In genomic region chr17:37046312-37047112, GRCm38 (mm10) we compare ENCODE assay signal across 9 mouse cellular contexts. TPM values are rescaled to one million over a fixed set of nuclear protein-coding genes. Genes with fewer than 3 reads are reported as not detected.
DNase-seq lines count a peak whose midpoint lies in the region; ATAC-seq and TF ChIP-seq lines count a peak whose summit lies in the region.
"Had no signal": no experiment of that assay in that cellular context is flagged by ENCODE, and none has a peak within 500 bp of the region (broad histone marks: within the 10 kb centered on the region; RNA-seq: fewer than 3 reads in every experiment).

No protein-coding gene starts in this region.

- TF ChIP-seq CTCF in testis, adult 2 months (IDR thresholded peaks at IDR 0.05; ENCODE audit: control insufficient read depth, insufficient read depth, insufficient replicate concordance, low read depth, low read length), result no peak

- 1% methylated on average over 42 of the region's 58 CpGs for WGBS in intestine, embryonic 16.5 days
- under 1% methylated on average over 52 of the region's 58 CpGs for WGBS in limb, embryonic 12.5 days
- under 1% methylated on average over 48 of the region's 58 CpGs for WGBS in midbrain, embryonic 12.5 days

- H3K27me3 ChIP-seq in intestine, embryonic 16.5 days (replicated peaks; ENCODE audit: control insufficient read depth, insufficient read depth, low read length), result no peaks in the 10 kb centered on the region
- H3K27me3 ChIP-seq in limb, embryonic 12.5 days, result peaks cover 12% of the 10 kb centered on the region
- H3K27me3 ChIP-seq in midbrain, embryonic 12.5 days, result peaks cover 18% of the 10 kb centered on the region
- H3K27me3 ChIP-seq in testis, adult 2 months (ENCODE audit: control insufficient read depth, insufficient read depth, low read length), result no peaks in the 10 kb centered on the region; the same call in 1 of the 2 replicates

- peaks cover 24% of the 10 kb centered on the region for H3K4me1 ChIP-seq in intestine, embryonic 16.5 days (ENCODE audit: control insufficient read depth, insufficient read depth, low read length)
- peaks cover 43% of the 10 kb centered on the region for H3K4me1 ChIP-seq in limb, embryonic 12.5 days (replicated peaks)
- peaks cover 47% of the 10 kb centered on the region for H3K4me1 ChIP-seq in midbrain, embryonic 12.5 days
- peaks cover 23% of the 10 kb centered on the region for H3K4me1 ChIP-seq in testis, adult 2 months (ENCODE audit: control insufficient read depth, insufficient read depth, low read length)

- H3K36me3 ChIP-seq in intestine, embryonic 16.5 days (ENCODE audit: control insufficient read depth, insufficient read depth, low read length), result no peaks in the 10 kb centered on the region
- no peaks in the 10 kb centered on the region for H3K36me3 ChIP-seq in limb, embryonic 12.5 days
- no peaks in the 10 kb centered on the region for H3K36me3 ChIP-seq in midbrain, embryonic 12.5 days
- no peaks in the 10 kb centered on the region for H3K36me3 ChIP-seq in testis, adult 2 months (ENCODE audit: control insufficient read depth, insufficient read depth, low read length)

- H3K4me3 ChIP-seq in intestine, embryonic 16.5 days (ENCODE audit: low read length), result peak overlapping the region; percentile 83
- H3K4me3 ChIP-seq in limb, embryonic 12.5 days (replicated peaks), result peak overlapping the region; percentile 82
- H3K4me3 ChIP-seq in midbrain, embryonic 12.5 days, result peak overlapping the region; percentile 86
- peak overlapping the region; percentile 79 for H3K4me3 ChIP-seq in testis, adult 2 months (ENCODE audit: control insufficient read depth, low read depth, low read length)

- H3K4me2 ChIP-seq in intestine, embryonic 16.5 days (ENCODE audit: low read depth, low read length), result peak overlapping the region; percentile 95
- H3K4me2 ChIP-seq in limb, embryonic 12.5 days, result peak overlapping the region; percentile 91
- peak overlapping the region; percentile 94 for H3K4me2 ChIP-seq in midbrain, embryonic 12.5 days (replicated peaks)

- H3K9ac ChIP-seq in intestine, embryonic 16.5 days (ENCODE audit: low read depth, low read length), result peak overlapping the region; percentile 90
- peak overlapping the region; percentile 96 for H3K9ac ChIP-seq in limb, embryonic 12.5 days (replicated peaks)
- peak overlapping the region; percentile 96 for H3K9ac ChIP-seq in midbrain, embryonic 12.5 days (replicated peaks)

- peak overlapping the region; percentile 71 for H3K27ac ChIP-seq in intestine, embryonic 16.5 days (ENCODE audit: low read length)
- H3K27ac ChIP-seq in limb, embryonic 12.5 days, result peak overlapping the region; percentile 88
- peak overlapping the region; percentile 94 for H3K27ac ChIP-seq in midbrain, embryonic 12.5 days (replicated peaks)
- H3K27ac ChIP-seq in testis, adult 2 months (ENCODE audit: control insufficient read depth, insufficient read depth, low read depth, low read length), result no peak overlapping the region

- intact Hi-C loops in gastrocnemius, postnatal 14 days (cut with DNase I; ENCODE audit: low total_unique reads), result no loop called here

- no peaks in the 10 kb centered on the region for H3K9me3 ChIP-seq in intestine, embryonic 16.5 days (ENCODE audit: control insufficient read depth, low read length)
- H3K9me3 ChIP-seq in limb, embryonic 12.5 days, result no peaks in the 10 kb centered on the region
- no peaks in the 10 kb centered on the region for H3K9me3 ChIP-seq in midbrain, embryonic 12.5 days

- TF ChIP-seq POLR2A in testis, adult 2 months (IDR thresholded peaks at IDR 0.05; ENCODE audit: control insufficient read depth, low read depth, low read length), result no peak

- peak; percentile 69 for DNase-seq in right cerebral cortex, adult 18-20 months
- no peak for DNase-seq in right cerebral cortex, postnatal 36 days (ENCODE audit: low spot score in 2 of 2)
- DNase-seq in cerebellum, postnatal 36 days, result peak; percentile 61 to 74
- peak; percentile 67 for DNase-seq in gastrocnemius, postnatal 14 days

- peak; percentile 68 for ATAC-seq in intestine, embryonic 16.5 days
- ATAC-seq in limb, embryonic 12.5 days (ENCODE audit: insufficient number of reproducible peaks, insufficient read depth, low FRiP score, low TSS enrichment, low read depth), result peak; percentile 59
- peak; percentile 45 for ATAC-seq in midbrain, embryonic 12.5 days (ENCODE audit: low FRiP score, low read depth)

RNA-seq across cellular contexts. Expression of gene Gabbr1, which starts 0.7 kb away (rescaled TPM):
- 10 to 100 TPM in 1 of 2 experiments, 1 to 10 TPM in 1; 9.8 to 10.3 TPM for total RNA-seq in gastrocnemius, postnatal 14 days (2021)
- polyA plus RNA-seq in intestine, embryonic 16.5 days (2015; fragmentation: Nextera tagmentation; extraction: Ambion mirVana), result 5.4 and 6.2 TPM in 2 replicates
- 18.0 and 18.1 TPM in 2 replicates for polyA plus RNA-seq in limb, embryonic 12.5 days (2016; fragmentation: Nextera tagmentation; extraction: Ambion mirVana)
- polyA plus RNA-seq in midbrain, embryonic 12.5 days (2016; fragmentation: Nextera tagmentation; extraction: Ambion mirVana), result 33.4 and 35.9 TPM in 2 replicates
- polyA plus RNA-seq in testis, adult 2 months (2012; rRNA removed), result 11.4 and 12.3 TPM in 2 replicates

RNA-seq across cellular contexts. Expression of gene Mog, which starts 23.3 kb away (rescaled TPM):
- not detected for total RNA-seq in gastrocnemius, postnatal 14 days (2021)
- polyA plus RNA-seq in intestine, embryonic 16.5 days (2015; fragmentation: Nextera tagmentation; extraction: Ambion mirVana), result not detected in 2 replicates
- polyA plus RNA-seq in limb, embryonic 12.5 days (2016; fragmentation: Nextera tagmentation; extraction: Ambion mirVana), result 0.24 TPM in 1 of 2 replicates, not detected in the other
- polyA plus RNA-seq in midbrain, embryonic 12.5 days (2016; fragmentation: Nextera tagmentation; extraction: Ambion mirVana), result 0.68 and 0.96 TPM in 2 replicates
- polyA plus RNA-seq in testis, adult 2 months (2012; rRNA removed), result 0.05 TPM in 1 of 2 replicates, not detected in the other
- total RNA-seq: adrenal gland, postnatal 4 days had no signal

RNA-seq across cellular contexts. Expression of gene Olfr90, which starts 41.8 kb away (rescaled TPM):
- not detected for total RNA-seq in gastrocnemius, postnatal 14 days (2021)
- polyA plus RNA-seq in intestine, embryonic 16.5 days (2015; fragmentation: Nextera tagmentation; extraction: Ambion mirVana), result not detected in 2 replicates
- polyA plus RNA-seq in limb, embryonic 12.5 days (2016; fragmentation: Nextera tagmentation; extraction: Ambion mirVana), result 0.08 TPM in 1 of 2 replicates, not detected in the other
- polyA plus RNA-seq in midbrain, embryonic 12.5 days (2016; fragmentation: Nextera tagmentation; extraction: Ambion mirVana), result 0.14 TPM in 1 of 2 replicates, not detected in the other
- not detected in 2 replicates for polyA plus RNA-seq in testis, adult 2 months (2012; rRNA removed)

RNA-seq across cellular contexts. Expression of gene Zfp57, which starts 45.5 kb away (rescaled TPM):
- 1 to 10 TPM in 1 of 2 experiments, under 1 TPM in 1; 0.74 to 1.5 TPM for total RNA-seq in gastrocnemius, postnatal 14 days (2021)
- 41.3 and 43.2 TPM in 2 replicates for polyA plus RNA-seq in intestine, embryonic 16.5 days (2015; fragmentation: Nextera tagmentation; extraction: Ambion mirVana)
- polyA plus RNA-seq in limb, embryonic 12.5 days (2016; fragmentation: Nextera tagmentation; extraction: Ambion mirVana), result 124 and 130 TPM in 2 replicates
- polyA plus RNA-seq in midbrain, embryonic 12.5 days (2016; fragmentation: Nextera tagmentation; extraction: Ambion mirVana), result 175 and 190 TPM in 2 replicates
- 16.0 and 16.5 TPM in 2 replicates for polyA plus RNA-seq in testis, adult 2 months (2012; rRNA removed)

RNA-seq across cellular contexts. Expression of gene Olfr91, which starts 51.6 kb away (rescaled TPM):
- not detected for total RNA-seq in gastrocnemius, postnatal 14 days (2021)
- polyA plus RNA-seq in intestine, embryonic 16.5 days (2015; fragmentation: Nextera tagmentation; extraction: Ambion mirVana), result not detected in 2 replicates
- not detected in 2 replicates for polyA plus RNA-seq in limb, embryonic 12.5 days (2016; fragmentation: Nextera tagmentation; extraction: Ambion mirVana)
- not detected in 2 replicates for polyA plus RNA-seq in midbrain, embryonic 12.5 days (2016; fragmentation: Nextera tagmentation; extraction: Ambion mirVana)
- polyA plus RNA-seq in testis, adult 2 months (2012; rRNA removed), result 0.11 and 0.22 TPM in 2 replicates
- total RNA-seq: adrenal gland, postnatal 4 days had no signal

Comparison
In these comparisons a context has a peak if more than half of its experiments do, and no peak if none do; other contexts are left out.
1. DNase-seq: peak in right cerebral cortex, adult 18-20 months (single experiment), cerebellum, postnatal 36 days (2 of 2) and gastrocnemius, postnatal 14 days (single experiment); none in right cerebral cortex, postnatal 36 days (0 of 2).
2. Peak in every context shown above with its lines, with median percentiles within 50 percentile points of each other: ATAC-seq, H3K4me2 ChIP-seq, H3K4me3 ChIP-seq and H3K9ac ChIP-seq.